Mouse (Mus musculus) heart, postnatal 0 days (tissue): ENCODE results near the gene Fbxw9.

Experiments
- CTCF ChIP-seq: IDR thresholded peaks from 2 replicates; pipeline ENCODE4 v1.5.1; 2016; ENCODE audit warnings: antibody characterized with exemption, control low read depth, low read depth
- EP300 ChIP-seq: IDR thresholded peaks from 2 replicates; pipeline ENCODE4 v1.6.1; 2016; ENCODE audit warnings: antibody characterized with exemption, low read depth

DNA sequence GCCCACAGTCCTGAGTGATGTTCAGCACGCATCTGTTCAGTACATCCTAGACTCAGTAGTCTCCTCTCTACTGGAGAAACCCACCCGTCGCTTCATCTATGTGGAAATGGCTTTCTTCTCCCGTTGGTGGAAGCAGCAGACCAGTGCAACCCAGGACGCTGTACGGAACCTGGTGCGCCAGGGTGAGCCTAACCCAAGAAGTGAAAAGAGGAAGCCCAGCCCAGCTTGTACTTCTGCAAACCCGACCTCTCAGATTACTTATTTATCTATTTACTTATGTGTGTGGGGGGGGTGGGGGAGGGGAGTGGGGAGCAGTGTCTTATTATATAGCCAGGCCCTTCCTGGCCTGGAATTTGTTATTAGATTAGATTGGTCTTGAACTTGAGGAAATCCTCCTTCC, 24.8 kb downstream of the Fbxw9 start:
- TF ChIP-seq CTCF = no peak
- TF ChIP-seq EP300 = no peak
